Mouse (Mus musculus) olfactory bulb, adult 2 months (tissue): ENCODE measurements around the gene Sec23b.

Experiments used
- CTCF ChIP-seq: fragments of 200-500 bp; IDR thresholded peaks from 2 replicates; pipeline ENCODE4 v1.5.1; 2012; ENCODE audit warnings: low read depth, mild to moderate bottlenecking, low read length, moderate library complexity; ENCODE audit not compliant: insufficient read depth
- POLR2A ChIP-seq: fragments of 200-500 bp; IDR thresholded peaks from 2 replicates; pipeline ENCODE4 v1.6.1; 2012; ENCODE audit warnings: mild to moderate bottlenecking, low read depth, low read length, moderate library complexity; ENCODE audit not compliant: insufficient read depth

GRCm38 (mm10) chr2:144593951-144594651, 38.1 kb downstream of the Sec23b start, which contains the start of gene Smim26:
- TF ChIP-seq CTCF (no peak), POLR2A (peak; percentile 56; the same call in 1 of the 2 replicates)
